Mouse (Mus musculus) midbrain, embryonic 15.5 days (tissue): ENCODE results near the gene Hnrnpm. TPM values are rescaled to one million over a fixed set of nuclear protein-coding genes. Genes with fewer than 3 reads are reported as not detected.
A peak's percentile ranks its signal among the peaks of the same experiment; 100 is the strongest.

Experiments
- ATAC-seq: fragments of 200-750 bp; cut with Nextera tagmentation; replicated peaks from 2 replicates; pipeline ENCODE4 v1.8.0; 2017; ENCODE audit warnings: moderate TSS enrichment
- H3K27ac ChIP-seq: fragments of 300-500 bp; sonication (generic); 2 replicates; pipeline ENCODE4 v1.5.1; 2015; ENCODE audit warnings: mild to moderate bottlenecking, inconsistent platforms
- H3K27me3 ChIP-seq: fragments of 300-500 bp; sonication (generic); replicated peaks from 2 replicates; pipeline ENCODE4 v1.6.1; 2015; ENCODE audit warnings: inconsistent platforms
- H3K36me3 ChIP-seq: fragments of 300-500 bp; sonication (generic); replicated peaks from 2 replicates; pipeline ENCODE4 v1.6.1; 2015; ENCODE audit warnings: inconsistent platforms
- H3K4me1 ChIP-seq: fragments of 300-500 bp; sonication (generic); 2 replicates; pipeline ENCODE4 v1.6.1; 2015; ENCODE audit warnings: inconsistent platforms
- H3K4me2 ChIP-seq: fragments of 300-500 bp; sonication (generic); 2 replicates; pipeline ENCODE4 v1.6.1; 2015; ENCODE audit warnings: inconsistent platforms, mild to moderate bottlenecking, moderate library complexity
- H3K4me3 ChIP-seq: fragments of 300-500 bp; sonication (generic); 2 replicates; pipeline ENCODE4 v1.5.1; 2015; ENCODE audit warnings: mild to moderate bottlenecking, inconsistent platforms
- H3K9ac ChIP-seq: fragments of 300-500 bp; sonication (generic); 2 replicates; pipeline ENCODE4 v1.6.1; 2015; ENCODE audit warnings: mild to moderate bottlenecking, inconsistent platforms
- H3K9me3 ChIP-seq: fragments of 300-500 bp; sonication (generic); 2 replicates; pipeline ENCODE4 v1.6.1; 2016; ENCODE audit warnings: inconsistent platforms
- WGBS: fragments of 180-500 bp; shearing (Covaris S2); methylation state at CpG from one replicate; pipeline ENCODE4 v1.1.7; 2015; ENCODE audit warnings: mixed read lengths; 5-methylcytosine and 5-hydroxymethylcytosine counted together
- polyA plus RNA-seq: library from polyadenylated mRNA; unstranded; fragments of >200 nt; fragmentation: Nextera tagmentation; extraction: Ambion mirVana; gene quantifications from 2 replicates; pipeline ENCODE4 v1.2.1, GENCODE M21; 2015

Gene Hnrnpm
- polyA plus RNA-seq, 1 experiment from 2014 or later = 208 TPM

DNA sequence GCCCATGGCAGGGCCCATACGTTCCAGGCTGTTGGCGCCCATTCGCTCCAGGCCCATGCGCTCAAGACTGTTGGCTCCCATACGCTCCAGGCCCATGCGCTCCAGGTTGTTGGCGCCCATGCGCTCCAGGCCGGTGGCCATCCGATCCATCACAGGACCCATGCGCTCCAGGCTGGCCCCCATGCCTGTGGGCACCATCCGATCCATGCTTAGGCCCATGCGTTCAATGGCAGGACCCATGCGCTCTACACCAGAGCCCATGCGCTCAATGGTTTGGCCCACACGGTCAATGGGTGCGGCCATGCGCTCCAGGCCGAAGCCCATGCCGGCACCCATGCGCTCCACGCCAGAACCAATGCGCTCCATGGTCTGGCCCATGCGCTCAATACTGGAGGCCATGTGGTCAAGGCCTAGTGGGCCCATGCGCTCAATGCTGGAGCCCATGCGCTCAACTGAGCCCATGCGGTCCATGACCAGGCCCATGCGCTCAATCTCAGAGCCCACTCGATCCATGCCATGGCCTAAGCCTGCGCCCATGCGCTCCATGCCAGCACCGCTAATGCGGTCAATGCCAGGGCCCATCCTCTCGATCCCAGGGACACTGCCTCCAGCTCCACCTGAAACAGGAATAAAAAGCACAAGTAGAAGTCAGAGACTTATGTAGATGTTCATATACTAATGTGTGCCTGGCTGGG is 36.7 kb downstream of the Hnrnpm start:
- peaks cover 62% of the 10 kb centered on the region for H3K36me3 ChIP-seq
- no peak overlapping the region for H3K9ac ChIP-seq
- peak; percentile 54; the same call in 1 of the 2 replicates for ATAC-seq
- H3K27me3 ChIP-seq = no peaks in the 10 kb centered on the region
- H3K4me3 ChIP-seq = no peak overlapping the region
- H3K4me2 ChIP-seq = no peak overlapping the region
- H3K9me3 ChIP-seq = no peaks in the 10 kb centered on the region
- H3K4me1 ChIP-seq = no peaks in the 10 kb centered on the region
- no peak overlapping the region for H3K27ac ChIP-seq
- 97% methylated on average over 34 of the region's 34 CpGs for WGBS

DNA sequence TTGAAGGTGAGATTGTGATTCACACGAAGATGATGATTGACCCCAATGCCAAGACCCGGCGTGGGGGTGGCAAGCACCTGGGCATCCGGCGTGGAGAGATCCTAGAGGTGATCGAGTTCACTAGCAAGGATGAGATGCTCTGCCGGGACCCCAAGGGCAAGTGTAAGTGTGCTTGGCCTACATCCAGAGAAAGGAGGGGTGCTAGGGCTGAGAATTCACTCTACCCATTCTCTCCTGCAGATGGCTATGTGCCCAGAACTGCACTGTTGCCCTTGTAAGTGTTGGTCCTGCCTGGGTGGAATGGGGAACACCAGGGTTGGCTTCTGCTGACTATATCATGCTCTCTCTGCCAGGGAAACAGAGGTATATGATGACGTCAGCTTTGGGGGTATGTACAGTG is 41.6 kb downstream of the Hnrnpm start:
- ATAC-seq = no peak
- H3K36me3 ChIP-seq = peaks cover 61% of the 10 kb centered on the region
- H3K4me3 ChIP-seq = no peak overlapping the region
- H3K27ac ChIP-seq = no peak overlapping the region
- WGBS = 96% methylated on average over 8 of the region's 8 CpGs
- H3K27me3 ChIP-seq = no peaks in the 10 kb centered on the region
- no peaks in the 10 kb centered on the region for H3K4me1 ChIP-seq
- H3K4me2 ChIP-seq = no peak overlapping the region
- H3K9ac ChIP-seq = no peak overlapping the region
- no peaks in the 10 kb centered on the region for H3K9me3 ChIP-seq

DNA sequence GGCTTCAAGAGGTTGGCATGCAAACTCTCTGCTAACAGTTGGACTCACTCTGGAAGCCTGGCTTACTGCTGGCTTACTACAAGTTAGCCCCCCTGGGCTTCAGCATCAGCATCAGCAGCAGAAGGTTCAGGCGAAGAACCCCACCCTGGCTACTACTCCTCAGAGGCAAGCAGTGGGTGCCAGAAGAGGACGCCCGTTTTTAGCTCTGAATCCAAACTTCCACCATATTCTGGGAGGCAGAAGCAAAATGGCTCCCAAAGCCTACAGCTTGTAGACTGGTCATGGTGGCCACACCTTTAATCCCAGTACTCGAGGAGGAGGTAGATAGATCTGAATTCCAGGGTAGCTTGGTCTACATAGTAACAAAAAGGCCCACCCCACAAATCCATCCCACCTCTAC is 42.6 kb downstream of the Hnrnpm start:
- 95% methylated on average over 4 of the region's 4 CpGs for WGBS
- H3K27ac ChIP-seq = no peak overlapping the region
- H3K4me2 ChIP-seq = no peak overlapping the region
- no peaks in the 10 kb centered on the region for H3K4me1 ChIP-seq
- ATAC-seq = no peak
- H3K4me3 ChIP-seq = no peak overlapping the region
- H3K36me3 ChIP-seq = peaks cover 51% of the 10 kb centered on the region; the same call in 1 of the 2 replicates
- no peak overlapping the region for H3K9ac ChIP-seq
- H3K9me3 ChIP-seq = no peaks in the 10 kb centered on the region
- no peaks in the 10 kb centered on the region for H3K27me3 ChIP-seq

DNA sequence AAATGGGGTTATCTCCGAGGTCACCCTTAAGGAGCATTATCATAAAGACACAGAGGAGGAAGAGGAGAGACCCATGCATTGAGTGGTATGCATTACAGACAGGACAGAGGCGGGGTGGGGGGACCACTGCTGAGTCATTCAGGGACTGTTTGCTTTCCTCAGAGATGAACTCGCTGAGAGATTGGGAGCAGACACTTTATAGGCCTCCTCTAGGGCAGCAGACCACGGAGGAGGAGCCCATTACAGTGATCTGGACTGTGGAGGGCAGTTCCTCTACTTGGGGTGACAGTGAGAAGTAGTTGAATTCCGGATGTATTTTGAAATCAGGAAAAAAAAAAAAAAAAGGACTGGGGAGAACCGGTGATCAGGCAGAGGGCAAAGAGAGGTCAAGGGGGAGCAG is 46.9 kb downstream of the Hnrnpm start:
- Histone ChIP-seq H3K9ac (no peak overlapping the region), H3K4me2 (no peak overlapping the region), H3K27ac (no peak overlapping the region), H3K36me3 (peaks cover 21% of the 10 kb centered on the region; the same call in 1 of the 2 replicates), H3K4me3 (no peak overlapping the region), H3K4me1 (no peaks in the 10 kb centered on the region), H3K27me3 (no peaks in the 10 kb centered on the region), H3K9me3 (no peaks in the 10 kb centered on the region)
- 74% methylated on average over 6 of the region's 6 CpGs for WGBS
- ATAC-seq = no peak

DNA sequence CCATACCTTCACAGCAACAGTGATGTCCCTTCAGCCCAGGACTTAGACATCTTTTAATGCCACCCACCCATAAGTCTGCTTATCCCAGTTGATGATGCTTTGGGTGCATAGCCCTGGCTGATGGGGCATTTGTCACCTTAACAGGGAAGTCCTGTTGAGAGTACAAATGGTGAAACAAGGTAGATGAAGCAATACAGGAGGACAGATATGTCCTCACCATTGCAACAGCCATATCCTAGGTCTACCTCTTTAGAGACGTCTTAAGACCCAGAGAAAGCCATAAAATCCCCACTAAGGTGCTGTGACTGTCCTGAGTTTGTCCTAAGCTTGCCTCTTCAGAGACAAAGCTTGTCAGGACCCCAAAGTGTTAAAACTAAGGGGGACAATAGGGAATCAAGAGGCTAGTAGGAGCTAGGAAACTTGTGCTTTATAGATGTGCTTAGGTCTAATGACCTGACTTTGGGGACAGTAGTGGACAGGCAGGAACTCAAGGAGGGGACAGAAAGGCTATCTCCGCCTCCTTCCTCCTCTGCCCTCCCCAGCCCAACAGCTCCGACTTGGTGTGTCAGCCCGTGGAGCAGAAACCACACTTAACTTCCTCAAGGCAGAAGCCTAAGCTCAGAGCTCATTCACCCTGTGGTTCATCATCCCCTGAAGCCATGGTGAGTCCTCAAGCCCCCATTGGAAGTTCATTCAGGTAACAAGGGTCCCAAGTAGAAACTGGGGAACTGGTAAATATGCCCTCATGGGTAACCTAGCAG is 49.0 kb downstream of the Hnrnpm start, which contains the start of gene Pram1:
Gene Pram1, plus strand, starts transcription at position 541 of the 761 bp plus-strand sequence.
- Histone ChIP-seq H3K27ac (no peak within 1 kb of the TSS), H3K9me3 (no peaks in the 10 kb centered on the region), H3K27me3 (no peaks in the 10 kb centered on the region), H3K36me3 (0 out of 2 replicates have a peak, but pooled peaks cover 10% of the 10 kb centered on the region), H3K4me2 (no peak within 1 kb of the TSS), H3K9ac (no peak within 1 kb of the TSS), H3K4me3 (no peak within 1 kb of the TSS), H3K4me1 (no peaks in the 10 kb centered on the region)
- ATAC-seq = no peak
- WGBS = 89% methylated on average over 4 of the region's 4 CpGs

DNA sequence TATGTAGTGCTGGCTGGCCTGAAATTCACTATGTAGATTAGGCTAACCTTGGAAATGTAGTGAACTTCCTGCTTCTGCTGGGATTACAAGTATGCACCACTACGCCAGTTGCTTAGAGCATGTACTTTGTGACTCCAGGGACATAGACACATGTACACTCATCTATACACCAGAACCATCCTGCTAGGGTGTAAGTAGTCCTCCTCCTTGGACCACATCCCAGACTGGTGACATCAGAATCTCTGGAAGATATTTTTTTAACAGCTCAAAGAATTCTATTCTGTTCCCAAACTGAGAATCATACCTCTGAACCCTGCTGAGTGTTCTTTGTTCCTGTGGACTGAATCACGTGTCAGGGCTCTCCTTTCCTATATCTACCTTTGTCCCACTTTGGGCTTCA is 49.6 kb downstream of the Hnrnpm start:
- no peak for ATAC-seq
- H3K9ac ChIP-seq = no peak overlapping the region
- WGBS = 86% methylated on average over 2 of the region's 2 CpGs
- no peaks in the 10 kb centered on the region for H3K4me1 ChIP-seq
- no peaks in the 10 kb centered on the region for H3K9me3 ChIP-seq
- H3K36me3 ChIP-seq = 0 out of 2 replicates have a peak, but pooled peaks cover 4% of the 10 kb centered on the region
- H3K27me3 ChIP-seq = no peaks in the 10 kb centered on the region
- H3K4me3 ChIP-seq = no peak overlapping the region
- H3K27ac ChIP-seq = no peak overlapping the region
- H3K4me2 ChIP-seq = no peak overlapping the region

DNA sequence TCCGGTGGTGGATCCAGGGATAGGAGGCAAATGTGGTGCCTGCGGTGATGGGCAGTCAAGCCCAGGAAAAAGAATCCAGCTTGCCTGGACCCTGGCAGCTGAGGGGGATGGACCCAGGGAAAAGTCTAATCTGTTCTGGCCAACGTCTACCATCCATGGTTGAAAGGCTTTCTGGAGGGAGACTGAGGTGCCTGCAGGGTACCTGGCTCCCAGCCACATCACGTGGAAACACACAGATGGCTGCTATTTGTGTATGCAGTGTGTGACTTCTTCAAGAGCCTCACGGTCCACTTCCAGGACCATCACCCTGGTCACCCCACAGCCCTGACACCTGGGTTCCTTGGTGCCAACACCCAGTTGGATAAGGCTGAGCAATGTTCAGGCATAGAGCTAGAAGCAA is 54.9 kb downstream of the Hnrnpm start:
- H3K27me3 ChIP-seq = no peaks in the 10 kb centered on the region
- peaks cover 30% of the 10 kb centered on the region for H3K4me1 ChIP-seq
- H3K9me3 ChIP-seq = no peaks in the 10 kb centered on the region
- no peaks in the 10 kb centered on the region for H3K36me3 ChIP-seq
- H3K4me3 ChIP-seq = no peak overlapping the region
- no peak overlapping the region for H3K9ac ChIP-seq
- H3K27ac ChIP-seq = no peak overlapping the region
- 80% methylated on average over 5 of the region's 5 CpGs for WGBS
- H3K4me2 ChIP-seq = no peak overlapping the region
- ATAC-seq = no peak

DNA sequence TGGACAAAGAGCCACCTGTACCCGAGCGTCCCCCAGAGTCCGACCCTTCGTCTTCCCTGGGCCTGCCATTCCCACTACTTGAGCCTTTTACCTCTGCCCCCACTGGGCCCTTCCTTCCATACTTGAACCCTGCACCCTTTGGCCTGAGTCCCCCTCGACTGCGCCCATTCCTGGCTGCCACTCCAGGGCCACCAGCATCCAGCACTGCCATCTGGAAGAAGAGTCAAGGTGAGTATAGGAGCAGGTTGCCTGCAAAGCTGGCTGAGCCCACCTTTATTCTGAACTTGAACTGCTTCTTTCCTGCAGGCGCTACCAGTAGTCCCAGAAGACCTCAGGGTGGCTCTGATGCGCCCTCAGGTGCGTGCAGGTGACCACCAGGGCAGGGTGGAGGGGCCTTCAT is 55.4 kb downstream of the Hnrnpm start:
- Histone ChIP-seq H3K9ac (no peak overlapping the region), H3K9me3 (no peaks in the 10 kb centered on the region), H3K27me3 (no peaks in the 10 kb centered on the region), H3K36me3 (no peaks in the 10 kb centered on the region), H3K4me2 (no peak overlapping the region), H3K4me3 (no peak overlapping the region), H3K4me1 (peaks cover 30% of the 10 kb centered on the region), H3K27ac (no peak overlapping the region)
- ATAC-seq = no peak
- 98% methylated on average over 9 of the region's 9 CpGs for WGBS

DNA sequence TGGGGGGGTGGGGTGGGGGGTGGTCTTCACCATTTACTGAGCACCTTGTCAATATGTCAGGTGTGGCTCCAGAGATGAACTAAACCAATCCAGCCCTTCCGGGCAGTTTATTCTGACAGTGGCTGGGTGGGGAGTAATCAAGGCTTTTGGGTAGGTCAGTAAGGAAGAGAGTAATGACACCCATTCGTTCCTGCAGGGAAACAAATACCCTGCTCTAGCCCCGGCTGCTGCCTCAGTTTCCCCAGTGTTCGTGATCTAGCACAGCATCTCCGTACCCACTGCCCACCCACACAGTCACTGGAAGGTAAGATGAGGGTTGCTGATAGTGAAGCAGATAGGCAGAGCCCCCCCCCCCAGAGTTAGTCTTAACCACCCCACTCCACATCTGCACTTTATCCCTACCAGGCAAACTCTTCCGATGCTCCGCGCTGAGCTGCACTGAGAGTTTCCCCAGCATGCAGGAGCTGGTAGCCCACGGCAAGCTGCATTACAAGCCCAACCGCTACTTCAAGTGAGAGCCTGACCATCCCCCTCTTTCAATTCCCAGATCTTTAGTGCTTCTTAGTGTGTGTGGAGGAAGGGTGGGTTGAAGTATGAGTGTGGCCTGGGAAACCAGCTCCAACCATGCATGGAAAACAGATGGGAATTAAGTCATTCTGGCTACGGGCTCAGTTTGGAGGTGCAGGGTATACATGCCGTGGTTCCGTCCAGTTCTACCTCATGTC is 56.3 kb downstream of the Hnrnpm start:
- Histone ChIP-seq H3K36me3 (no peaks in the 10 kb centered on the region), H3K9me3 (no peaks in the 10 kb centered on the region), H3K9ac (no peak overlapping the region), H3K4me2 (peak overlapping the region; percentile 56; the same call in 1 of the 2 replicates), H3K27me3 (no peaks in the 10 kb centered on the region), H3K27ac (no peak overlapping the region), H3K4me3 (no peak overlapping the region), H3K4me1 (peaks cover 30% of the 10 kb centered on the region)
- ATAC-seq = no peak
- WGBS = 86% methylated on average over 13 of the region's 13 CpGs

DNA sequence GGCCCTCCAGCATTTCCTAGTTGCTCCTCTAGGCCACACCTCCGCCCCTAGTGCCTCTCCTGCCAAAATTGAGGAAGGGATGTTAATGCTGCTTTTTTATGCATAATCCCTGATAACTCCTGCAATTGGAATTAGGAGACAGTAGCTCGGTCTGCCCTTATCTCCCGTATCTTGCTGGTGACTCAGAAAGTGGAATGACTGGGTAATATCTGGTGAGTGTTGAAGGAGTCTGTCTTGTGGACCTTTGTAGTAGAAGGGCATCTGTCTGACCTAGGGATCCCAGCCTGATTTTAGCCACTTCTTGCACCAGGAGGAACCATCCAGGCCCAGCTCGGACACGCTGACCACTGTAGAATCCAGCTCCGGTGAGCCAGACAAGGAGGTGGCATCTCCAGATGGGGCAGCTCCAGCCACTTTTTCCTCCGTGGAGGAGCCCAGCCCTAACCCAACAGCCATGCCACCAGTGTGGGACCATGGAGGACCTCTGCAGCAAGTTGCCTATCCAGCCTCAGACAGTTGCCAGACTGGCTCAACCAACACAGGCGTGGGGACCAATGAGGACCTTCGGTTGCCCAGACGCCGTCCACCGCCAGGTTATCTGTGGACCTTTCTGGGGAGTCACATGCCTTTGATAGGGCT is 57.1 kb downstream of the Hnrnpm start:
- 72% methylated on average over 12 of the region's 12 CpGs for WGBS
- ATAC-seq = peak; percentile 29
- H3K27me3 ChIP-seq = no peaks in the 10 kb centered on the region
- H3K4me1 ChIP-seq = peaks cover 30% of the 10 kb centered on the region
- H3K9ac ChIP-seq = peak overlapping the region; percentile 75
- H3K4me2 ChIP-seq = peak overlapping the region; percentile 56
- H3K36me3 ChIP-seq = no peaks in the 10 kb centered on the region
- H3K4me3 ChIP-seq = peak overlapping the region; percentile 64
- no peaks in the 10 kb centered on the region for H3K9me3 ChIP-seq
- peak overlapping the region; percentile 97 for H3K27ac ChIP-seq

DNA sequence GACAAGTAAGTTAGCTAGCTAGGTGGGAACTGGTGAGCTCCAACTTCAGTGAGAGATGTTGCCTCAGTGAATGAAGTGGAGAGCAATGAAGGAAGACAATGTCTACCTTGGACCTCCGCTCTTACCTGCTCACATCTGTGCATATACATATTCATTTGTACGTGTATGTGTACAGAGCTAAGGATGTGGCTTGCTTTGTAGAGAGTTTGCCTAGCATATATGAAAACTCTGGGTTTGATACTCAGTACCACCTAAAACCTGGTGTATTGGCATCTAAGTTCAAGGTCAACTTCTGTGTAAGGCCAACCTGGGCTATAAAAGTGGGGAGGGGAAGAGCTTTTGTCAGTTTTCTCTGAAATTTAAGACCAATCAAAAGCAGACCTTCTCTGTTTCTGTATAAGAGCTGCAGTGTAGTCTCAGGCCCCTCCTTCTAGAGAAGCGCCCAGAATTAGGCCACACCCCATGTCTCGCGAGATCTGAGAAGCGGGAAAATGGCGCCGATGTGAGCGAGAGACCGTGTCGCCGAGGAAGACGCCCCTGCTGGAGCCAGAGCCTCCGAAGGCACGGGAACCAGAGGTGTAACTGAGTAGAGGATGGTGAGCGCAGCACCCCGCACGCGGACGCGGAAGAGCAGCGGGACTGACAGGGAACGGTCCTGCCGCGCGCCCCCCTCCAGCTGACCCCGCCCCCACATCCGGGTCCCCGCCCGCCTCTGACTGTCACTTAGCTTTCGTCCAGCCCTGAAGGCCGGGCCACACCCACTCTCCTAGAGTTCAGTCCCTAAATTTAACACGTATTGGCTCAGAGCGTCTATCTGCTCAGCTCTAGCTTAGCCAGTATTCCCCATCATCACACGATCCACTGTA is 57.8 kb downstream of the Hnrnpm start, which contains the start of gene Zfp414:
Gene Zfp414, plus strand, starts transcription at position 470 of the 866 bp plus-strand sequence.
- WGBS = 3% methylated on average over 35 of the region's 35 CpGs
- peak within 1 kb of the TSS; percentile 97 for H3K27ac ChIP-seq
- H3K9ac ChIP-seq = peak within 1 kb of the TSS; percentile 75

More for the DNA sequence above, 57.8 kb downstream of the Hnrnpm start, which contains the start of gene Zfp414:
- Histone ChIP-seq H3K36me3 (no peaks in the 10 kb centered on the region), H3K9me3 (no peaks in the 10 kb centered on the region), H3K4me2 (peak within 1 kb of the TSS; percentile 56), H3K4me1 (peaks cover 30% of the 10 kb centered on the region), H3K27me3 (no peaks in the 10 kb centered on the region), H3K4me3 (peak within 1 kb of the TSS; percentile 64)
- peak; percentile 96 for ATAC-seq
